Mouse (Mus musculus): Measurements from ENCODE around the gene E2f6.

The E2f6 gene

DNA sequence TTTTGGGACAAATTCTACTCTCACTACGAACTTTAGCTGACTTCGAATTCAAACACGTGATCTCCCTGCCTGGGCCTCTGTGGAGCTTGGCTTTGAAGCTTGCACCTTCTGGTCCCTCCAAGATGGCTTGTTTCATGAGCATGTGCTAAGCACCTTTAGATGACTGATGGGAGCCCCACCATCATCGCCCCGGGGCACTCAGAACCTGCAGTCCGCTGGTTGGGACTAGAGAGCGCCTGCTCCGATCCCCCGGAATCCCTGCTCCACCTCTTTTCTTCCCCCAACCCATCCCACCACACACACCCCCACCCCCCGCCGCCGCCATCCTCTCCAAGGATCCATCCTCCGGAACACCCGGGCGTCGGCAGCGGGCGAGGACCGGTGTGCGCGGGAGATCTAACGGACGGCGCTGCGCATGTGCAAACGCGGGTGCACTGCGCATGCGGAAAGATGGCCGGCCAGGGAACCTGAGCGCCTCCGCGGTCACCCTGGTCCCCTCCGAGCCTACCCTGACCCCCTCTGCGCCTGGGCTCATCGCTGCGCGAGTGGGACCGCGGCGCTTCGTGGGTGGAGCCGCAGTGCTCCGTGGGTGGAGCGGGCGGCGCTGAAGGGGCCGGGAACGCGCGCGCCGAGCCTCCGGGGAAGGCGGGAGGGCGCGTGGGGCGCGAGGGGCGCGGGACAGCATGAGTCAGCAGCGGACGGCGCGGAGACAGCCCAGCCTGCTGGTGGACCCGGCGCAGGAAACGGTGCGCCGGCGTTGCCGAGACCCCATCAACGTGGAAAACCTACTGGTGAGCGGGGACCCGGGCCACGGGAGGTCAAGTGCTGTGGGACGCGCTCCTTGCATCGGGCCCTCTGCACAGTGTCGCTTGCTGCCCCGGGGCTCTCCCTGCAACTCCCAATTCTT, at the start of gene E2f6:
Gene E2f6, plus strand, starts transcription at position 439 of the 907 bp plus-strand sequence.
- DNase-seq, result peak; percentile 87

DNA sequence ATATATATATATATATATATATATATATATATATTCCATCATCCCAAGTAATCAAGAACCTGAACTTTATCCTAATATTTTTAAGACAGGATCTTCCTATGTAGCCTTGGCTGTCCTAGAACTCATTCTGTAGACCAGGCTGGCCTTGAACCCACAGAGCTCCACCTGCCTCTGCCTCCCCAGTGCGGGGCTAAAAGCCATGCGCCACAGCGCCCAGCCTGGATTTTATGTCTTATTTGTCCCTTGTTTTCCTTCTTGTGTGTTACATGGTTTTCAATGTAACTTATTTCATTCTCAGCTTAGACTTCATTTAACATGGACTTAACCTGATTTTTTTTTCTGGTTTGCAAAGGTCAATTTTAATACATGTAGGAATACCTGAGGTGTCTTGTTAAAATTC, 49.3 kb upstream of the E2f6 start:
- DNase-seq, result no peak

DNA sequence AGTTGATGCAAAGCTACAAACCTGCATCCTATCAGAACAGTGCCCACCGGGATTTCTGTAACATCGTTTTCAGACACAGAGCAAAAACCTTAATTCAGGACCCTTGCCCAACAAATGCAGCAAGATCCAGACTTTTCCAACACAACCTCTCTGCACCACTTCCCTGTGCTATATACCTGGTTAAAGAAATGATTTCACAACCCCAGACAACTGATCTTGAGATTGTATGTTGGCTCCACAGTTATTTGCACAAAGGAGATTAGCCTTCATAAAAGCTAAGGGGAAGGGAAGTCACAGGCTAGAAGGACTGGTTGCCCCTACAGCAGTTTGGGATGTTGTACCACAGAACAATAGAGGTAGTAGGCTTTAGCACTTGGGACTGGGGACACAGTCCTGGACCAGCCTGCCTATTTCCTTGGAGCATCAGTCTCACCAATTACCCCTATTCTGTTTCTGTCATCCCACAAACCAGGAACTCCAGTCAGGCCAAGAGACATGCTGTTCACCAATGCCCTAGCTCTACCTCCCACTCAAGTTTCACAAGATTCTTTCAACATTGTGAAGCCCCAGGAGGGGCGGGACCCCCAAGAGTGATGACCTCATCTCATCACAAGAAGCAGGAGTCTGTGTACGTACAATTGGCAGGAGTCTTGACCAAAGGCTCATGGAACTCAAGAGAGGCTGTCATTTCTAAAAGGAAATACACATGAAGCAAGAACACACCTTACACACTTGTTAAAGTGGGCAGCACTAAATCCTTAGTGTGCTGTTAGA, 46.9 kb upstream of the E2f6 start:
- no peak for DNase-seq

DNA sequence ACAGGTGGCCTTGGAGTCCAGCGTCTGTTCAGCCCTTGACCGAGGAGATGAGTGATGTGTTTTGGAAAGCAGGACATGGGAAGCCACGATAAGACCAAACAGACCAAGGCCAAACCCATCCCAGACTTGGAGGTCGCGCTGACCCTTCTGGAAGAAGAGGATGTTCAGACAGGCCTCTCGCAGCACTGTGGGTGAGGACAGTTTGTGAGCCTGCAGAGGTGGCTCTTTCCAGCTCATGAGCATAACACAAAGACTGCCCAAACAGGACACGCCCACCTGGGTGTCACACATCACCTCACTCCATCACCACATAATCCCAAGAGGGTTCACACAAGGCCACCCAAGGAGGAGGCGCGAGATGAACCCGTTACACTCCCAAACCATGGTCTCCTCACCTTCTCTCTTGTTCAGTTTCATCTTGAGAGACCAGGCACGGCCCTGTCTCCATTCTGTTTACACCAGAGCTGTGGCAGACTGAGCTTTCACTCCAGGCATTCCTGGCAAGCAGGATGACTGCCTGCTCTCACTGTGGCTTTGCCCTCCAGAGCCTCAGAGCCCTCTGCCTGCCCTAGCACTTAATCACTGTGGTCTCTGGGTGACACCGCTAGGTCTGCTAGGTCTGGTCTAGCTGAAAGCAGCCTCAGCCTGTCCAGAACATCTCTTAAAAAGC, 45.9 kb upstream of the E2f6 start:
- no peak for DNase-seq

DNA sequence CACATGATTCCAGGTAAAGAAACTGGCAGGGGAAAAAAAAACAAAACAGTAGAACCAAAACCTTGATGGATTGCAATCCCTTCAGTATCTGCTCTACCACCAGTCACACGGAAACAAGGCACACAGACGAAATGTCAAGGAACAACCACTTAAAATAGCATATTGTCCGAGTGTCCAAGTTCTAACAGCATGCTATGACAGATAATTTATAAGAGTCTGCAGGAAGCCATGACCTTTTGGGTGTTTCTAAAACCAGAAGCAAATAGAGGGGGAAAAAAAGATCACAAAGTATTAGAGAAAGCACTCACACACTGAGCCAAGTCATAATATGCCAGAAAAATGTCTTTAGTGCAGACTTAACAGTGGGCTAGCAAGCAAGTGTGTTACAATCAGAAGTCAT, 42.5 kb upstream of the E2f6 start:
- no peak for DNase-seq

DNA sequence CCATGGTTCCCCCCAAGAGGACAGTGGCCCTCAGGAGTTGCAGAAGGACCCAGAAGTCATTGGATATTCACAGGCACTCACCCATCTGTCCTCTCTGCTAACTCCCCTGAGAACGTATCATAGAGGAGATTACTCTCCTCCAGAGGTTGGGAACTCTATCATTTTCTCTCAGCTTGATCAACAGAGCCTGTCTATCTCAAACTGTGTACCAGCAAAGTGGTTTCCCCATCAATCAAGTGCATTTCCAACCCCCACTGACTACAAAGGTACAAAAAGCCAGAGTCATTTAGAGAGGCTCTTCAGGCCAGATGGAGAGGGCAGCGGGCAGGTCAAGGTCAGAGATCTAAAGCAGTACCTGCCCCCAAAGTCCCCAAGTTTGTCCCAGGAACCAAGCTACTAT, 42.1 kb upstream of the E2f6 start:
- no peak for DNase-seq

DNA sequence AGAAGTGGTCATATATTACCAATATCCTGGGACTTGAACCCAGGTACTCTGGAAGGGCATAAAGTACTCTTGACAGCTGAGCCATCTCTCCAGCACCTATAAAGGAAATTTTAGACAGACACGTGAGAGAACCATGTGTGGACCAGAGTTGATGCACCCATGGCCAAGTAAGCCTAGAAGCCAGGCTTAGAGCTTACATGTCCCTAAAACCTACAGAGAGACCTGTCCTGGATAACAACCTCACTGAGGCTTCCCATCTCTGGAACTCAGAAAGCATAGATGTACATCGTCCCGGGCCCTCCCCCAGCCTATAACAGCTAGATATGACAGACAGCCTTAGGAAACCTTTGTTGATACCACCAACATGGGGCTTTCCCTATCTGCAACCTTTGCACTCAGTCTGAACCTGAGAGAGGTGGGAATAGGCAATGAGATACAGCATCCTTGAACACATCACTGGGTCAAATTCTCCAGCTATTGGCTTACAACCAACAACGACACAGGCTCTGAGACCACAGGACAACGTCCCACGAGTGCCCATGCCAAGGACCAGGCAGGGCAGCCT, 41.1 kb upstream of the E2f6 start:
- no peak for DNase-seq

DNA sequence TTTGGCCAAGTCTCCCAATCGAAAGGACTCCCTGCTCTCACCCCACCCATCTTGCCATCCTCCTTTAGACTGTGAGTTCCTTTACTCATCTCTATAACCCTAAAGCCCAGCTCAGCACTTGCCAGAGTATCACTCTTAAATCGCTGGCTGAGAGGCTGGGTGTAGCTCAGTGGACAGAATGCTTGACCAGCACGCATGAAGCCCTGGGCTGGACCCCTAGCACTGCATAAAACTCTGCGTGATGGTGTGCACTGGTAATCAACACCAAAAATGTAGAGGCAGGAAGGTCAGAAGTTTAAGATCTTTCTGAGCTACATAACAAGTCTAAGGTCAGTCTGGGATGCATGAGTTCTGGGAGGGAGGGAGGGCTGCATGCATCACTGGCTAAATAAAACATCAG, 36.2 kb upstream of the E2f6 start:
- no peak for DNase-seq

DNA sequence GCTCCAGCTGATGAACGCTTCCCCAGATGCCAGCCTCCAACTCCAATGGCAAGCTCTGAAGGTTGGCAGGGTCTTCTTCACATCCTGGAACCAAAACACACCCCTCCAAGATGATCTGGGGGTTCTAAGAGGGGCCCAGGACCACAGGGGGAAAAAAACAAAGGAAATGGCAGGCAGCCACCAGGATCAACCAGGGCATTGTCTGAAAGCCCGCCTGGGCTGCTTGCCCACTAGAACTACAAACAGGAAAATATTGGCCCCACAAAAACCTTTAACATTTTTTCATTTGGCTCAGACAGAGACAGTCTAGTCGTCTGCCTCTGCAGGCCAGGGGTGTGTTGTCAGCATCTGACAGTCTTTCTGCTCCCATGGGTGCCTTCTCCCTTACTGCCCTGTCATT, 35.4 kb upstream of the E2f6 start:
- DNase-seq, result no peak

DNA sequence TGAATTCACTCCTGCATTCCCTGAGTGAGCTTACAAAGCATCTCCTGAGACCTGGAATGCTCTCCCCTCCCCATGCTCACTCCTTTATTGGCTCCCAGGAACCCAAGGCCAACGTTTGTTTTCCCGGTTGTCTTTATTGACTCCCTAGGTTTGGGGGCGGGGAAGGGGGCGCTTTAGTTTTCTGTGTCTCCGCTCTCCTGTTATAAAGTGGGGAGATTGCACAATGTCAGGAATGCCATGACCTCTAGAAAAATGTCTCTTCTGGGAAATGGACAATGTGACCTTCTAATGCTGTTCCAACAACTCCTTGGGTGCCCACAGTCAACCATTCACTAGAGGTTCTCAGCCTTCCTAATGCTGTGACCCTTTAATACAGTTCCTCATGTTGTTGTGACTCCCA, 32.2 kb upstream of the E2f6 start:
- DNase-seq, result no peak

DNA sequence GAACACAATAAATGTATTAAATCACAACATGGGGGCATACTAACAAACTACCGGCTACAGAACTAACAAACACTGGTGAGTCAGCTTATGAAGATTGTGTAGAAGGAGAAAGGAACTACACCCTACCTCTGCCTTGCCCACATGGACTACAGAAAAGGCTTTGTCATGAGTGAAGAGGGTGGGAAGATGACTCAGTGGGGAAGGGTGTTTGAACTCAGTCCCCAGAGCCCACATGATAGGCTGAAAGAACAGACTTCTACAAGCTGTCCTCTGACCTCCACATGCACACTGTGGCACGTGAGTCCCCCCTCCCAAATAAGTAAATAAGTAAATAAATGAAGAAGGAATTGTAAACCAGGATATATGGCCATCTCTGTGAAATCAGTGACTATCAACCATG, 31.6 kb upstream of the E2f6 start:
- no peak for DNase-seq

DNA sequence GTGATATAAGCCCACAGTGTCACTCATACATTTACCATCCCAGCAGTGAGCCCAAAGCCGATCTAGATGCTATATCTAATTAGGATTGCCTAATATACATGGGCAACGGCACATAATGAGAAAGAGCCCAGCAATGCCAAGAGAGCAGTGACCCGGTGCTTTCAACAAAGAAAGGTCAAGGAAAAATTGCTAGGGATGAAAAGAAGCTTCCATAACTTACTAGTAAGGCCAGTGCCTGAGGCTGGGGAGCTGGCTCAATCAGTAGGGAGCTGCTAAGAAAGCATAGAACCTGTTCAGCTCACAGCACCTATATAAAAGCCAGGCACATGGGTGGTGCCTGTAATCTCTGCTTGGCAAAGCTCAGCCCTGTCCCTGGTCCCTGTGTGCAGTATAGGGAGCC, 30.4 kb upstream of the E2f6 start:
- no peak for DNase-seq

DNA sequence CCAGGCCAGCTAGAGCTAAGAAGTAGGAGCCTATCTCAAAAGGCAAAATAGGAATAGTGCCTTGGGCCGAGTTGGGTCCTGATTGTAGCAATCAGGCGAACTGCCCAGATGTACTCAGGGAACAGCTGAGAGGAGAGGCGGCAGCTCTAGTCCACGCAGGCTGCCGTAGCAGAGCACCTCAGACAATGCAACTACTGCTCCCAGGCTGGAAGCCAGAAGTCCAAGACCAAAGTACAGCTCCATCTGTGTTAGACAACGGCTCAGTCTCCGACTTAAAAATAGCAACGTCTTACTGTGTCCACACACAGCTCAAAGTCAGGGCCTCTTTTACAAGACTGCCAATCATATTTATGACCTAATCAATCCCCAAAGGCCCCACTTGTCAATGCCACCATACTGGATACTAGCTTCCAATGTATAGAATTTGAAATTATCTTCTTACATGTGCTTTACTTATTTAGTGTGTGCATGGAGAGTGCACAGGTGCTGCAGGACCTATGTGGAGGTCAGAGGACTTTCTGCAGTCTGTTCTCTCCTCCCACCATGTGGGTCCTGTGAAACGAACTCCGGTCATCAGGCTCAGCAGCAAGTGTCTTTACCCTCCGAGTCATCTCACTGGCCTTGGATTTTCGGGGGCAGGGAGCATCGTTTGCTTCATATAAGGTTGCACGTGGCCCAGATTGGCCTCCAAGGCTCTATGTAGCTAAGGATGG, 29.6 kb upstream of the E2f6 start:
- DNase-seq, result no peak

DNA sequence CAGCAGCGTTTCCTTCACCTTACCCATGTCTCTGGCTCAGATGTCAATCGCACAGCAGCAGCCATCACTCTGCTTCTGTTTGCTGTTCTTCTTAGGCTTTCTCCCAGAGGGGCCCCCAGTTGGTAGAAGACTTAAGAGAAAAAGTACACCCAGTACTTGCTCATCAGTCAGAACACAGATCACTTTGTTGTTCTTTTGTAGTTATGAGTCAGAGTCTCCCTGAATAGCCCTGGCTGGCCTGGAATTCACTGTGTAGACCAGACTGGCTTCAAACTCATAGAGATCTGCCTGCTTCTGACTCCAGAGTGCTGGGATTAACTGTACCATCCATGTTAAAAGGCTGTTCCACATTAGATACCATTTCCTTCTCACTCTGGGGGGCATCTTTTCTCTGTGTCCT, 22.2 kb upstream of the E2f6 start:
- no peak for DNase-seq

DNA sequence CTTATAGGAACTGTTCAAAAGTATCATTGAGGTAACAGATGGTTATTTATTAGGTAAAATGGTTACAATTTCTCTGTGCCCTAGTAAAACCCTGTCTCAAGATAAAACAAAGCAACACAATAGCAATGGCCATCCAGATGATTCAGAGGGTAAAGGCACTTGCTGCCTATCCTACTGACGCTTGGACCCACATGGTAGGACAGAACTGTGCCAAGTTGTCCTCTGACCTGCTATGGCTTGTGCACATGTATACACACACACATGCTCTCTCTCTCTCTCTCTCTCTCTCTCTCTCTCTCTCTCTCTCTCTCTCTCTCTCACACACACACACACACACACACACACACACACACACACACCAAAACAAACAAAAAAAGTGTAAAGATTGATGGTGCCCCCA, 21.6 kb upstream of the E2f6 start:
- DNase-seq, result no peak

DNA sequence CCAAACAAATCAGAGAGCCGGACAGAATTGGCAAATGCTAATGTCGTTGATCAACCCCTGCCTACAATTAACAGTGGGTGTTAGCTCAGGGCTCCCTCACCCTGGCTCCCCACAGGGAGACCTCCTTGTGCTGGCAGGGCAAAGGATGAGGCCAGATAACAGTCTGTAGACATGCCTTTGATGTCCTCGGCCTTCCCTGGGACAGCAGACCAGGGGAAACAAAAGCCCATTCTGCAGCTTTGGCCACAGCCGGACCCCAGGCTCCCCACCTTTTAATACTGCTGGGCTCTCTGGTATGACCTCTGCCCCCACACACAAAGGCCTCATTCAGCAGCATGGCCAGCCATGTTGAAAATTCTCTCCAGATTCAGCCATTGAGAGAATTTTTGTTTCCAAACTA, 21.0 kb upstream of the E2f6 start:
- no peak for DNase-seq

DNA sequence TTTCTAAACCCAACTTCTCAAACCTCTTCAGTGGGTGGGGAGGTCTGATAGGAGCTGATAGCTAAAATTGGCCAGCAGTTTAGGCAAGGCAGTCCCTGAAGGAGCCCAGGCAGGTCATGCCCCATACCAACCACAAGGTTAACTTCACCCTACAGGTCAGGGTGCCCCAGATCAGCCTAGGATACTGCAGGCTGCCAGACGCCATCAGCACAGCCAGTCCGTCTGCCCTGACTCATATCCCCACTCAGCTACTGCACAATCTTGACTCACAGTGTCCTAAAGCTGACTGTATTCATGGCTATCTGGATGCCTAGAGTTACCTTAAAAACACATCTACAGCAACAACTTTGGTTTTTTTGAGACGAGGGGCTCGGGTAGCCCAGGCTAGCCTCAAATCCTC, 20.3 kb upstream of the E2f6 start:
- no peak for DNase-seq

DNA sequence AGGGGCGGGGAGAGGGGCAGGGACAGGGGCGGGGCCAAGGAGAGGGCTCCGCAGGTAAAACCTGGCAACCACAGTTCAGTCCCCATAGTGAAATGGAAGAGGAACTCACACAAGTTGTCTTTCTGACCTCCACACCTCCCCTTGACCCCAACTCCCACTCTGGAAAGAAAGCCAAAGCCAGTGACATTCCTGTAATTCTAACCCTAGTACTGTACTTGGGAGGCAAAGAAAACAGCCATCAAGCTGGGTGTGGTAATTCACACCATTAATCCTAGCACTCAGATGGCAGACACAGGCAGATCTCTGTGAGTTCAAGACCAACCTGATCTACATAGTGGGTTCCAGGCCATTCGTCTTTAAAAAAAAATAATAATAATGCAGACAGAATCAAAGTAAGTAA, 17.4 kb upstream of the E2f6 start:
- DNase-seq, result no peak

DNA sequence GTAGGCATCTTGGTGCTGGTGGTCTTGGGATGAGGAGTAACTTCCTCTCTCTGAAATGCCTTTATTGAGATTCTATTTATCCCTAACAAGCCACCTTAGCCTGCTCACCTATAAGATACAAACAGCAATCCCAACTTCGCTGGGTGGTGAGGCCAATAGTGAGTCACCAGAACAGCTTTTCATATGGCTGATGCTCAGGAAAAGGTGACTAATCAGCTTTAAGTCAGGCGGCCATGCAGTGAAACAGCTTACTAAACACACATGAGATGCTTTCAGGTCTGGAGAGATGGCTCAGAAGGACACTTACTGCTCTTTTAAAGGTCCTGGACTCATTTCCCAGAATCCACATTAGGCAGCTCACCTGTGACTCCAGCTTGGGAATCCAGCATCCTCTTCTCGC, 15.0 kb upstream of the E2f6 start:
- DNase-seq, result no peak

DNA sequence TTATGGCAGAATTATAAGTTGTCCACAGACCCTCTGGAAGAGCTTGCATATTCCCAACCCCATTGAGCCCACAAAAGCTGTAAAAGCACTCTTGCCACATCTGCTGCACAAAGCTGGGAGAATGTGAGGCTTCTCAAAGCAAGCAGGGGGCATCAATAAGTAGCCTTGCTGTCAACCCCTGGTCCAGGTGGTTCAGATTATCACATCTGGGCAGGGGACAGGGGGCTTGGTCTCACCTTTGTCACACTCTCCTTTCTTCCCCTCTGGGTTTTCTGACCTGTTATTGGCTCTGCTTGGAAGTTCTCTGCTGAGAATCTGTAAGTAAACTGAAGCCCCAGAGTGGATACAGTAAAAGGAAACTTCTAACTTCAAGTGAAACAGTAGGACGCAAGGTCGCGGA, 11.9 kb upstream of the E2f6 start:
- no peak for DNase-seq

DNA sequence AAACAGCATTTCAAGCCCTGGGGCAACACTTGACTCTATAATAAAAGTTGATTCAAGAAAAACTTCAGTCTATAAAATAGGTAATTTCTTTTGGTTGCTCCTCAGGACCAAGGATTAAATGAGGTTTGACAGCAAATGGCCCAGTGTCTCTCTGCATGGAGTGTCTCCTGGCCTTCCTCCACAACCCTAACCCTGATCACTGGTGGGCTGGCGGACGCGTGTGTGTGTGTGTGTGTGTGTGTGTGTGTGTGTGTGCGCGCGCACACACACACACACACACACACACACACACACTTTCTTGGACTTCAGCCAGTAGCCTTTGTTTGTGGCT, 10.9 kb upstream of the E2f6 start:
- DNase-seq, result no peak

DNA sequence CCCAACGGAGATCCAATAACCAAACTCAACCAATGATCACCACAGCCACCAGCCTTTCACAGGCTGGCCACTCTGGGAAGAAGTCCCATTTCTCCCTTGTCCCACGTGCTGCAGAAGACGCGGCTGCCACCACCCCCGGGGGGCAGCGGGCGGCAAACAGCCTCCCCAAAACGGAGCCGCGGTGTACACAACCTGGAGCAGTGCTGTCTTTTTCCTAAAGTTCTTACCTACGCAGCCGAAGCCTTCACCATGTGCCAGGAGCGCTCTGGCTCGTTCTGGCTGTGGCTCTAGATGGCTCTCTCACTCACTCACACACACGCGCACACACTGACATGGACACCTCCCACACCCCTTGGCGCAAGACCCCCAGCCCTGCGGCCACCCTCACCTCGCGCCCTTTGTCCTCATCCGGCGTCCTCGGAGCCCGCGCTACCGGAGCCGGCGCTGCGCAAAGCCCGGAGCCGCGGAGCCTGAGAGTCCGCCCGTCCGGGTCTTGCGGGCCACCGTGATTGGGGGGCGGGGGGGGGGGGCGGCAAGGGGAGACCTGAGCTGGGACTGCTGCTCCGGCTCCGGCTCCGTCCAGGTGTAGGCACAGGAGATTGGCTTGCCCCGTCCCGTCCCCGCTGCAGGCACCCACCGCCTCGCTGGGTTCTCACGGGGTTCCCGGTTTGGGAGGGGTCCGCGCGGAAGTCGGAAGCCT, 10.4 kb upstream of the E2f6 start, which contains the start of gene Greb1:
Gene Greb1, minus strand, starts transcription at position 628 of the 700 bp plus-strand sequence.
- DNase-seq, result no peak
